Mouse (Mus musculus): ENCODE data around the gene Gfpt2.

The Gfpt2 gene

DNA sequence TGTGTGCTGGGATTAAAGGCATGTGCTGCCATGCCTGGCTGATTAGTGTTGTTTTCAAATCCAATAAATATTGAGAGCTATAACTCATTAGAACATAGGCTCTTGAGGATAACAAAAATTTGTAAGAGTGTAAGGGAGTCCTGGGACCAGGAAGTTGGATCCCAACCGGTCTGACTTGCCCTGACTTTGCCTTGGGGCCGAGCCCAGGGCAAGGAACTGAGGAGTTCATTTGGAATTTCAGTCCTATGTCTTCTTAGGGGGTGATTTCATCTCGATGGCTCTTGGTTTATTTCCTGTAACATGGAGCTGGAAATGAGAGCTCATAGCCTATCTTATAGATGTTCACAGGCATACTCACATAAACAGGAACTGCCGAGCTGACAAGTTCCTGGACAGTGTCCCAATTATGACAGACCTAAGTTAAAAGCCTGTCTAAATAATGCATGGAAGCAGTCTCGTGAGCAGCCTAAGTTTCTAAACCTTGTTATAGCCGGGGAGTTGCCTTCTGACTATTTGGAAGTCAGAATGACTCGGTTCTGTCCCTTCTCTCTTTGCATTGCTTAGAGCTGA, 35.3 kb downstream of the Gfpt2 start:
- in situ Hi-C loops (cut with MboI; ENCODE audit: low pct_unique_long_range_greater_than_20kb in 1 of 2, low sequenced_read_pairs in 2 of 2, unreplicated experiment in 1 of 2) = no loop called here

DNA sequence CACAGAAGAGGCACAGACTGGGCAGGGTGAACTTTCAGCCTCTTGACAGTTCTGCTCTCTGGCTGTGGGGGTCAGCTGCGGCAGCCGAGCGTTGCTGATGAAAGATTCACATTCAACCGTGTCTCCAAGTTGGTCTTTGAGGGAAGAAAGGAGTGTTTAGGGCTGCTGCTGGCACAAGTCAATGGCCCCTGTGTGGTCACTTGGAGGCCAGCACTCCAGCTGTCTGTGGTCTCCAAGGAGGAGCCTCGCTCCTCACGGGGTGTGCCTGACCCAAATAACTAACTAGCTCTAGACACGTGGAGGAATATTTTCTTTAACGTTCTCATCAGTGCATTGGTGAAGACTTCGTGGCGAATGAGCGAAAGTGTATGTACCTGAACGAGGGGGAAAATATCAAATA, 38.0 kb downstream of the Gfpt2 start:
- in situ Hi-C loops (cut with MboI; ENCODE audit: low pct_unique_long_range_greater_than_20kb in 1 of 2, low sequenced_read_pairs in 2 of 2, unreplicated experiment in 1 of 2) = loop anchor here in 1 of 2 experiments (10.0 kb wide), 1 partner anchor 107 kb away; no protein-coding TSS in a partner anchor

GRCm38 (mm10) chr11:49832962-49833361, 39.0 kb downstream of the Gfpt2 start:
- in situ Hi-C loops (cut with MboI; ENCODE audit: low pct_unique_long_range_greater_than_20kb in 1 of 2, low sequenced_read_pairs in 2 of 2, unreplicated experiment in 1 of 2) = loop anchor here in 1 of 2 experiments (10.0 kb wide), 1 partner anchor 108 kb away; no protein-coding TSS in a partner anchor

- in situ Hi-C loops (cut with MboI; ENCODE audit: low pct_unique_long_range_greater_than_20kb in 1 of 2, low sequenced_read_pairs in 2 of 2, unreplicated experiment in 1 of 2) = loop anchor here in 1 of 2 experiments (10.0 kb wide), 1 partner anchor 109 kb away; no protein-coding TSS in a partner anchor
These were observed 40.3 kb downstream of the Gfpt2 start for GRCm38 (mm10) chr11:49834248-49834647.

- in situ Hi-C loops (cut with MboI; ENCODE audit: low pct_unique_long_range_greater_than_20kb in 1 of 2, low sequenced_read_pairs in 2 of 2, unreplicated experiment in 1 of 2) = loop anchor here in 1 of 2 experiments (10.0 kb wide), 1 partner anchor 111 kb away; no protein-coding TSS in a partner anchor
These were observed 41.4 kb downstream of the Gfpt2 start for GRCm38 (mm10) chr11:49835257-49835956.

DNA sequence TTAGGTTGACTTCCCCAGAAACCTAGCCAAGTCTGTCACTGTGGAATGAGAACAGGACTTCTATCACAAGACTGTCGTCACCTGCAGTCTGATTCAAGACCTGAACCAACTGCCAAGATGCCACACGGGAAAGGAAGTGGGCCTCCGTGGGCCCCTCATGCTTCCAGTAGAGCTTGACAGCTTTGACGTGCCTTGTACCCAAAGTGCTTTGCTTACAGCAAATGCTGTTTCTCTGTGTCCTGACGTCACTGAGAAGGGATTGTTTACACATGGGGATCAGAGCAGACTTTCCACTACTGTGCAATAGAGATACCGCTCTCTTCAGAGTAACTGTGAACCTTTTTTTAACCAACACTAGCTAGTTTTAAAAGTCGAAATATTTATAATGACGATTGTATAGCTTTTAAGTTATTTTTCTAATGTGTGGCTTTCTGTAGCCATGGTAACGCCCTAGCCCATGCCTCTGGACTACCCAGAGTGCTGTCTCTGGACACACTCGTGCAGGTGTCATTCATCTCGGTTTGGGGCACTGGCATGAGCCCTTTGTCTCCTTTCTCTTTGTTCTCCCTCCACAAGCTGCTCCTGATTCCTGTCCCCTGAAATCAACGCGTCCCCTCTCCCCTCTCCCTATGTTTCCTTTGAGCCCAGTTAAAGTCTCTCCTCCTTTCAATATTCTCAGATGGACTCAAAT, 43.9 kb downstream of the Gfpt2 start:
- in situ Hi-C loops (cut with MboI; ENCODE audit: low pct_unique_long_range_greater_than_20kb in 1 of 2, low sequenced_read_pairs in 2 of 2, unreplicated experiment in 1 of 2) = loop anchor here in 1 of 2 experiments (10.0 kb wide), 1 partner anchor 113 kb away; no protein-coding TSS in a partner anchor

DNA sequence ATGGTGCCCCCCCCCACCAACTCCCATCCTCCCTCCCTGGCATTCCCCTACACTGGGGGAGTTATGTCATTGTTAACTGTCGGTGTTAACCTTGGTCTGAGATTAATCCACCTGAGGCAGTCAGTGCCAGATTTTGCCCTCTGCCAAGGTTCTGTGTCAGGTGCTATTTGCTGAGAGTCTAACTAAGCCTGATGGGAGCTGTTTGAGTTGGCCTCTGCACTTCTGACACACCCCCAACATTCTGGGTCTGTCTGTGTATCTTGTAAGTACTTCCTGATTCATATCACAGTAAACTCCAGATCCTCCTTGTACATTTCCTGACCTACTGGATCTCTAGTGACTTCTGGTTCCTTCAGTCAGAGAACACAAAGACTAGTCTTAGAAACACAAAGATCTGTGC, 46.7 kb downstream of the Gfpt2 start:
- in situ Hi-C loops (cut with MboI; ENCODE audit: low pct_unique_long_range_greater_than_20kb in 1 of 2, low sequenced_read_pairs in 2 of 2, unreplicated experiment in 1 of 2) = no loop called here

DNA sequence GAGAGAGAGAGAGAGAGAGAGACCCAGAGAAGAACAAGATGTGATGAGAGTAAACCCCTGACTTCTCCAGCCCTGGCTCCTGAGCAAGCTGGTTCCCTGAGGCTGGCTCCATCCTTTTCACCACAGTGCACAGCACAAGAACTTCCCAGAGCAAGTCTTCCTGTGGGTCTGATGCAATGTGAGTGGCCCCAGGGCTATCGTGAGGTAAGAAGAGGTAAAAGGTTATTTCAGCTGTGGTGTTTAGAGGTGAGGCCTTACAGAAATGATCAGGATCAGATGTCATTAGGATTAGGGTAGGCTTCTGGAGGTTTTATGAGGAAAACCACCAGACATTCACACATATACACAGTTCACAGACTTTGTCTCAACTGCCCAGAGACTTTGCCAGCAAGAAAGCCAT, 47.9 kb downstream of the Gfpt2 start:
- in situ Hi-C loops (cut with MboI; ENCODE audit: low pct_unique_long_range_greater_than_20kb in 1 of 2, low sequenced_read_pairs in 2 of 2, unreplicated experiment in 1 of 2) = no loop called here

DNA sequence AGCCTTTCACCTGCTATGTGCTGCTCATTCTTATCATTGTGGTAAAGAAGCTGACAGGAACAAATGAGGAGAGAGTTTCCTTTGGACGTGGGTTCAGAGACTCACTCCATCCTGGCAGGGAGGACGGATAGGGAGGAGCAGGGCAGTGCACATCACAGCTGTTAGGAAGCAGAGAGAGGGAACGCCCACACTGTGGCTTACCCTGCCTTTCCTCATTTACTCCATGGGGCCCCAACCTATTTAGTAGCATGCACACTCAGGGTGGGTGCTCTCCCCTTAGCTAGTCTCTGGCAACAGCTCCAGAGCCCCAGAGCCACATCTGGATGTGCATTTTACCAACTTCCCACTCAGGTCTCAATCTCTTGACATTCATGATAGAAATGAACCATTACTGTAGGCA, 48.7 kb downstream of the Gfpt2 start:
- in situ Hi-C loops (cut with MboI; ENCODE audit: low pct_unique_long_range_greater_than_20kb in 1 of 2, low sequenced_read_pairs in 2 of 2, unreplicated experiment in 1 of 2) = no loop called here

GRCm38 (mm10) chr11:49844311-49844710, 50.3 kb downstream of the Gfpt2 start:
- in situ Hi-C loops (cut with MboI; ENCODE audit: low pct_unique_long_range_greater_than_20kb in 1 of 2, low sequenced_read_pairs in 2 of 2, unreplicated experiment in 1 of 2) = no loop called here

DNA sequence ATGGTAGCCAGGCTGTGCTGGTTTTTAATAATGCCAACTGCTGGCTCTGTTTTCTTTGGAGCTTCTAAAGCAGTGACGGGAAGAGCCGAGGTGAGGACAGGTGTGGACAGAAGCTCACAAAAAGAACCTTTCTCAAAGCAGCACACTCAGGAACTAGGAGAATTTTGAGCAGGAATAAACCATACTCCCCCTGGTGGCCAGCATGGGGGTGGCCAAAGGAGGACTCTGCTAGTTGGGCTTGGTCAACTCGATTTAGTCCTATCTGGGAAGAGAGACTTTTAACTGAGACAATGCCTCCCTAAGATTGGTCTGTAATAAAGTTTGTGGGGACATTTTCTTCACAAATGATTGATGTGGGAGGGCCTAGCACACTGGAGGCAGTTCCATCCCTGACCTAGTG, 51.0 kb downstream of the Gfpt2 start:
- in situ Hi-C loops (cut with MboI; ENCODE audit: low pct_unique_long_range_greater_than_20kb in 1 of 2, low sequenced_read_pairs in 2 of 2, unreplicated experiment in 1 of 2) = no loop called here

DNA sequence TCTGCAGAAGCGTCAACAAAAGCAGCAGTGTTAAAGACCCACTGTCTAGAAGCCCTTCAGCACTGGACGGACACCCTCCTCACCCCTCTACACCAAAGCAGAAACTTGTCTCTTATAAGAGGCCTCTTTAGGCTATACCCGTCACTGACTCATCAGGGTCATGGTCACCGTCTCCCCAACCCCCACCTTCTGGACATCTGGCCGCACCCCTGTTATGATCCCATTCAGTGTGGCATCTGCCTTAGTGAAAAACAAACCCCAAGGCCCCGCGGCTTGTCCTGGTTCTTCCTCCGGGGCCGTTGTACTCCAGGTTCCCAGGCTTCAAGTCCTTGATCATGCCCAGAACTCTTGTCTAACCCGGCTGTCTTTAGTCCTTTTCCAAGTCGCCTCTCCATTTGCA, 52.0 kb downstream of the Gfpt2 start:
- in situ Hi-C loops (cut with MboI; ENCODE audit: low pct_unique_long_range_greater_than_20kb in 1 of 2, low sequenced_read_pairs in 2 of 2, unreplicated experiment in 1 of 2) = no loop called here

DNA sequence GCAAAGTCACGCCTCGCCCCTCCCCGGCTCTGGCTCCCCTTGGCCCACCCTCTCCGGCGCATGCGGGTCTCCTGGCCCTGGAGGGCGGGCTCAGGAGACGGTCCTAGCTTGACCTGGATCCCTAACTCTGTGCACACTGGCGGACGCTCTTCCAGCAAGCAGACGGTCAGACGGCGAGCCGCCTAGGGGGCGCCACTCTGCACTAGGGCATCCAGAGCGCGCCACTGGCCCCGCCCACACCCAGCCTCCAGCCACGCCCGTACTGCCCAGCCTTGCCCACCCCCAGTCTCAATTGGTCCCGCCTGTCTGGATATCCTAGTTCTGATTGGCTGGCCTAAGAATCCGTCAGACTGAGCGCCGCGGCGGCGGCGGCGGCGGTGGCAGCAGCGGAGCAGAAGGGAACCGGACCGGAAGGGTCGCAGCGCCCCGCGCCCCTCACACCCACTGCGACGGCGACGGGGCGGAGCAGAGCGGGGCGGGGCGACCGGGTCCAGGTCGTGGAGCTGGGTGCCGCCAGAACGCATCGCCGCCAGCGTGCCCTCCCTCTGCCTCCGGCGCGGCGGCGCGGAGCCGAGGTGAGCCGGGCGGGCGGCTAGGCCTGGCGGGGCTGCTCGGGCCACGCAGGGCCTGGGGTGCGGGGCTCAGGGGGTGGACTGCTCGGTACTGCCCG, 52.6 kb downstream of the Gfpt2 start, which contains the start of gene Mapk9:
TSS of gene Mapk9 (plus strand) at position 351 of the 670 bp plus-strand sequence.
- in situ Hi-C loops (cut with MboI; ENCODE audit: low pct_unique_long_range_greater_than_20kb in 1 of 2, low sequenced_read_pairs in 2 of 2, unreplicated experiment in 1 of 2) = no loop called here

- in situ Hi-C loops (cut with MboI; ENCODE audit: low pct_unique_long_range_greater_than_20kb in 1 of 2, low sequenced_read_pairs in 2 of 2, unreplicated experiment in 1 of 2) = no loop called here
These were observed 53.3 kb downstream of the Gfpt2 start for GRCm38 (mm10) chr11:49847071-49847810.

GRCm38 (mm10) chr11:49847811-49848078, 53.8 kb downstream of the Gfpt2 start:
- in situ Hi-C loops (cut with MboI; ENCODE audit: low pct_unique_long_range_greater_than_20kb in 1 of 2, low sequenced_read_pairs in 2 of 2, unreplicated experiment in 1 of 2) = no loop called here

DNA sequence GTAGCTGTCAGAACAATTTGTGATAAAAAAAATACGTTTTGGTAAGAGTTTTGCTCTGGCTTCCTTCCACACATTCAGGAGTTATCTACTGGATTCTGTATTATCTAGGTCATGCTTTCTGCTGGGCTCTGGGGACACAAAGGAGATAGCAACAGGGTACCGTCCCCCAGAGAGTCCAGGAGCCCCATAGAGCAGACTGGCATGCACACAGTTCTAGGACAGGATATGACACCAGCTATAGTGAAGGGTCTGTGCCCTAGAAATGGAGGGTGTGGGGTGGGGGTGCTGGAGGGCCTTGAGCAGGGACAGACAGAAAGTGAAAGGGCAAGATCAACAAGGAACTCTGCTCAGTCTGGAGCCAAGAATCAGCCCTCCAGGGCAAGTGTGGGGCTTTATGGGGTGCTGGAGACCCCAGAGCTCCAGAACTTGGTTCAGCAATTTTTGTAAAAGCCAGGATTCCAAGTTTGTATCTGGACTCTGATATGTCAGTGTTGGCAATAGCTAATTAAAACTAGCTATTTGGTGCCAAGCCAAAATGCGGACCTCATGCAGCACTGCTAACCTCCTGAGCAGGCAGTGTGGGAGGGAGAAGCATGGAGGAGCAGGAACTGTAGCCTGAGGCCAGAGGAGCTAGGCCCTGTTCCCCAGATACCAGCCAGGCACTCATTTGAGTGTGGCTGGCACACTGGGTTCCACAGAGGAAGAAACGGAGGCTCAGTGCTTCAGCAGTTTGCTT, 54.3 kb downstream of the Gfpt2 start:
- in situ Hi-C loops (cut with MboI; ENCODE audit: low pct_unique_long_range_greater_than_20kb in 1 of 2, low sequenced_read_pairs in 2 of 2, unreplicated experiment in 1 of 2) = no loop called here

- in situ Hi-C loops (cut with MboI; ENCODE audit: low pct_unique_long_range_greater_than_20kb in 1 of 2, low sequenced_read_pairs in 2 of 2, unreplicated experiment in 1 of 2) = no loop called here
These were observed 56.4 kb downstream of the Gfpt2 start for GRCm38 (mm10) chr11:49850331-49850730.

DNA sequence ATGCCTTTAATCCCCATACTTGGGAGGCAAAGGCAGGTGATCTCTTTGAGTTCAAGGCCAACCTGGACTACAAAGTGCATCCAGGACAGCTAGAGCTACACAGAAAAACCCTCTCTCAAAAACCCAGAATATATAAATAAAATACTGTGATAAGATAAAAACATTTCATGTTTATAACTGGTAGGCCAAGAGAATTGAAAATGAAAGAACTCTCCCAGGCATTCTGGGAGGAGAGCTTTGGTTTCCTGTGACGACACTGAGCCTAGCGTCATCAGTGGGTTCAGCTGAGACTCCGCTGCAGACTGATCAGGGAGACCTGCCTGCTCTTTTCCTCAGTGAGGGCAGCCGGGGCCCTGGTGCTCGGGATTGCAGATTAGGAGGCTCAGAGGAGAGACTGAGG, 61.2 kb downstream of the Gfpt2 start:
- in situ Hi-C loops (cut with MboI; ENCODE audit: low pct_unique_long_range_greater_than_20kb in 1 of 2, low sequenced_read_pairs in 2 of 2, unreplicated experiment in 1 of 2) = no loop called here
